Mouse (Mus musculus) B cell, adult 67 days (primary cell): ENCODE results near the gene Olfr263. TPM values are rescaled to one million over a fixed set of nuclear protein-coding genes. Genes with fewer than 3 reads are reported as not detected.

Experiments
- total RNA-seq, 2 experiments: library from RNA; stranded (reverse); gene quantifications; 4 replicates each; pipeline ENCODE4 v1.2.4; 2023

Gene Olfr263
- not detected for total RNA-seq

GRCm38 (mm10) chr13:21129339-21129738 is at the start of gene Olfr263:
Gene Olfr263 (plus strand): TSS chr13:21129639.

GRCm38 (mm10) chr13:21111183-21111582 is 18.3 kb upstream of the Olfr263 start, which contains the start of gene Olfr1369-ps1:
Gene Olfr1369-ps1 (plus strand): TSS chr13:21111483.

GRCm38 (mm10) chr13:21145767-21146166 is 16.3 kb downstream of the Olfr263 start, which contains the start of gene Olfr1368:
Gene Olfr1368 (minus strand): TSS chr13:21145867.

GRCm38 (mm10) chr13:21179367-21179723 is 49.9 kb downstream of the Olfr263 start, which contains the start of gene Trim27:
Gene Trim27 (plus strand): TSS chr13:21179445.

Other genes with a start within 250 kb of the Olfr263 start
- not detected for gene Olfr1370, start 54.7 kb upstream of the Olfr263 start, total RNA-seq
- not detected for gene Olfr1369-ps1, start 18.2 kb upstream of the Olfr263 start, total RNA-seq
- gene Olfr1368, start 16.2 kb downstream of the Olfr263 start, total RNA-seq = not detected
- gene Trim27, start 49.8 kb downstream of the Olfr263 start, total RNA-seq = 100 to 1,000 TPM; 110 to 112 TPM
- gene Gpx5, start 163.1 kb downstream of the Olfr263 start, total RNA-seq = not detected
- gene Gpx6, start 182.5 kb downstream of the Olfr263 start, total RNA-seq = not detected
- gene Olfr1367, start 217.3 kb downstream of the Olfr263 start, total RNA-seq = not detected
- 1 to 10 TPM; 3.2 to 3.6 TPM for gene Zscan12, start 233.2 kb downstream of the Olfr263 start, total RNA-seq